Mouse (Mus musculus) telencephalon, adult 2 months (tissue): ENCODE results near the gene Gm4214.
"Not testable (repeated sequence)": the region's sequence is repeated elsewhere in the genome, so short reads cannot be mapped to it uniquely, and the experiment has no call there.

Source experiments
- DNase-seq: peaks from one replicate; pipeline ENCODE4 v3.0.0-alpha.2; 2011; ENCODE audit warnings: low read depth, low spot score

Gene Gm4214

DNA sequence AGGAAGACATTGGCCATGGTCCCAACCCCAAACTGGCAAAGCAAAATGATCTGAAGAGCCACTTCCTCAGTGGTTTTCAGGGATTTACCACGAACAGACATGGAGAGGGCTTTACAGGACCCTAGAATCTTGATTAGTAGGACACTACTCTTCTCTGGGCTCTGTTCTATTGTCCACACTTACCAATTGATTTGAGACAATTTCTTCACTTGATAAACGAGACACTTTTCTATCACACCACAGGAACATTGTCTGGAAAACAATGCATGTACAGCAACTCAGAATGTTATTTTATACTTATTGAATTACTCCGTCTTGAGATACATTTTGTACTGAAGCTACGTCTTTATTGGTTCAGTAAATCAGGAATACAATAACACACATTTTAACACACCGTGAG lies at the start of gene Gm4214:
Gene Gm4214, minus strand, starts transcription at position 101 of the 400 bp plus-strand sequence.
- DNase-seq: not testable (repeated sequence)

GRCm38 (mm10) chr7:23019823-23020222 lies 35.4 kb upstream of the Gm4214 start, which contains the start of gene Gm4216:
Gene Gm4216 (minus strand): TSS chr7:23019923.
- DNase-seq: not testable (repeated sequence)
